Mouse (Mus musculus) B cell, adult 67 days (primary cell): ENCODE data around the gene Xrcc6. TPM values are rescaled to one million over a fixed set of nuclear protein-coding genes. Genes with fewer than 3 reads are reported as not detected.

Experiments used
- total RNA-seq, 2 experiments: library from RNA; stranded (reverse); gene quantifications; 4 replicates each; pipeline ENCODE4 v1.2.4; 2023

Xrcc6 gene
- 10 to 100 TPM; 36.6 to 36.9 TPM for total RNA-seq

DNA sequence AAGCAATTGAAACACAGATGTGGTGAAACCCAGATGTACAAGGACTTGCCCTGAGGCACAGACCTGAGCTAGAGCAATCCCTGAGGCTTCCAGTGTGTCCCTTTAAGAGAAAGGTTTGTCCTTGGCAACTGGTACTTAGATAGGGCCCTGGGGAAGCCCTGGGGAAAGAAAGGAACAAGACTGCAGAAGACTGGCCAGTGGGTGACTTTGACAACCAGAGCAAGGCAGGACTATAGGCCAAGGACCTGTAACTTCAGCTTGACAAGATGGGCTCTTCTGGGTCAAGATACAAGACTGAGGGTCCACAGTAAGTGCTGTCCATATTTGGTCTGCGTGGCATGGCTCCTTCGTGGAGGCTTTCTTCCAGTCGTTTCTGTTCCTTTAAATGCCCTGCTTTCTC, at the start of gene Xrcc6:
Xrcc6 (plus strand) TSS at position 190 of the 400 bp plus-strand sequence.

DNA sequence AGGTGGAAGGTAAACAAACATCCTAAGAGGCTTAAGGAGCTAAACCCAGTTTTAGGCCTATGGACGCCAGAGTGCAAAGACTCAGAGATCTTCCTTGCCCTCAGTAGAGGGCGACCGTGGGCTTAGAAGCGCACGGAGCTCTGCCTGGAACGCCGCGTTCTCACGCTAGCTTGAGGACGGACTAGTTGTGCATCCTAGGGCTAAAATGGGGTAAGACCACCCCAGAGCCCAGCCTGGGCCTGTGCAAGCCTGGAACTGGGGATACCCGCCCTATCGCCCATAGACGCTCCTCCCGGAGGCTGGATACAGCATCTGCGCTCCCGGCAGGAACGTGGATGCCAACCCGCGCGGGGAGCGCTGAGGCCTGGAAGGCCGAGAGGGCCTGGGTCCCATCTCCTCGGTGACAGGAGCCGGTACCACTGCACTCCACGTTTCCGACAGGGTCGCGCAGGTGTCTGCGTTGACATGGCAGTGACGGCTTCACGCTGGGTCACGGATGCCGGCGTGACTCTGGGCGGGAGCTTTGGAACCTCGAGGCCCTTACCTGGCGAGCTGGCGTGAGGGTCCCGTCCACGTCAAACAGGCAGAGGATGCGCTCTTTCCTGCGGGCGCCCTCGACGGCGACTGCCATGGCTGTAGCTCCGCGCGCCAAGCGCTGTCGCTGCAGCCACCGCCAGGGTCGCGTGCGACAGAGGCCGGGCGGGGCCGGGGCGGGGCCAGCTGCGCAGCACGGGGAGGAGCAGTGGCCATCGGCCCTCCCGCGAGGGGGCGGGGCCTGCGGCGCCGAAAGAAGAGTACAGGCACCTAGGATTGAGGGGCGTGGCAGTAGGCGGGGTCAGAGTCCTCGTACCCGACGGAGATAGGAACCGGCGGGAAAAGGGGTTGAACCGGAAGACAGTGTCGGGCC, 27.2 kb upstream of the Xrcc6 start, which contains the start of gene Pmm1:
Pmm1 (minus strand) TSS at position 760 of the 907 bp plus-strand sequence.

GRCm38 (mm10) chr15:81980321-81980720, 7.3 kb upstream of the Xrcc6 start, which contains the start of gene 1700029P11Rik:
TSS of gene 1700029P11Rik (plus strand) at chr15:81980540.

DNA sequence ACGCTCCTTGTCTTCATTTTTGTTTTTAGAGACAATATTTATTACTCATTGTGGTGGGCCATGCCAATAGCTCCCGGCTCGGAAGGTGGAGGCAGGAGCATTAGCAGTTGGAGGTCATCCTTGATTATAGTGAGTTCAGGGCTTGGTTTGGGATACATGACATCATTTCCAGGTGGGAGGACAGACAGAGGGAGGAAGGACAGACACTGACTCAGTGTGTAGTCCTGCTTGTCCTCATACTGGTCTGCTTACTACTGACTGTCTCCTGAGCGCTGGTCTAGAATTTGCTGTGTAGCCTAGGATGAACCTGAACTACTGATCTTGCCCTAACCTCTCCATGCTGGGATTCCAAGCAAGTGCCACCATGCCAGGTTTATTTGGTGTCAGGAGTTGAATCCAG, 46.1 kb downstream of the Xrcc6 start, which contains the start of gene Desi1:
Desi1 (minus strand) TSS at position 101 of the 400 bp plus-strand sequence.

GRCm38 (mm10) chr15:82047080-82047883, 59.6 kb downstream of the Xrcc6 start, which contains the start of gene Snu13:
TSS of gene Snu13 (minus strand) at chr15:82047598.

DNA sequence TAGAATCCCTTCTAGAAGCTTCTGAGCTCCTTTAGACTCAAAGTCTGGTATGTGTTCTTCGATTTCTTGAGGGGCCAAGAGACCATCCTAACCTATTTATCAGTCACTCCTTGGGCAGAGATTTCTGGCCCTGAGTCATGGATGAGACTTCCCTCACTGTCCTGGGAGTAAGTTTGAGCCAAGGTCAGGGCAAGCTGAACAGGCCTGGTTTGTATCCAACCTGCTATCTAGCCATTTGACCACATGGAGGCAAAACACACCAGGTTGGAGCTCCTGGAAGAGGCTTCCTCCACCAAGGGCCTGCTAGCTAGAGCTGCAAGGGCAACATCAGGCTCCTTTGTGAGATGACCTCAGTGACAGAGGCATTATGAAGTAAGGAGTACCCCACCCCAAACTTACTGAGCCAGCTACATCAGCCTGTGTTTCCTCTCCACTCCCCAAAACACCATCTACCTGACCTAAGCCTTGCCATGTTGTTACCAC, 71.1 kb downstream of the Xrcc6 start, which contains the start of gene 4930407I10Rik:
4930407I10Rik (plus strand) TSS at position 433 of the 483 bp plus-strand sequence.

DNA sequence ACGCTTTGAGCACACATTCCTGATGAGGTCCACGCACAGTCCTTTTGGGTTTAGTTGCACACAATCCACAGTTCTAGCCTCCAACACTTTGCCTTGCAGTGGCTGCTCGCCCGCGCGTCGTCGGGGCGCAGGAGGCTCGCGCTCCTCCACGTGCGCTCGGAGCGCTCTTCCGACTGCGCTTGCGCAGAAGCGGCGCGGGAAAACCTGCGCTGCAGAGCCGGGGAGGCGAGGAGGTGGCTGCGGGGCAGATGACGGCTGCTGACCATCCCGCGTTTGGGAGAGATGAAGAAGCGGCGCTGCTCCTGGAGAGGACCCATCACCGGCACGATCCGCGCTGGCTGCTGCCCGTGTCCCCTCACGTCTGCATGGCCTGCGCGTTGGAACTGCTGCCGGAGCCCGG, 82.3 kb downstream of the Xrcc6 start, which contains the start of gene Mei1:
Mei1 (plus strand) TSS at position 99 of the 400 bp plus-strand sequence.

Other genes starting within 250 kb of the Xrcc6 start
- gene Zc3h7b, start 242.8 kb upstream of the Xrcc6 start, total RNA-seq = 10 to 100 TPM; 40.0 to 42.6 TPM
- gene Rangap1, start 242.3 kb upstream of the Xrcc6 start, total RNA-seq = 10 to 100 TPM; 67.0 to 80.9 TPM
- 10 to 100 TPM; 38.6 to 45.3 TPM for gene Tef, start 185.4 kb upstream of the Xrcc6 start, total RNA-seq
- gene Tob2, start 129.0 kb upstream of the Xrcc6 start, total RNA-seq = 100 to 1,000 TPM; 114 to 123 TPM
- gene Phf5a, start 115.9 kb upstream of the Xrcc6 start, total RNA-seq = 10 to 100 TPM; 62.7 to 66.9 TPM
- 100 to 1,000 TPM; 144 to 153 TPM for gene Aco2, start 115.5 kb upstream of the Xrcc6 start, total RNA-seq
- gene Polr3h, start 61.6 kb upstream of the Xrcc6 start, total RNA-seq = 10 to 100 TPM; 22.9 to 23.7 TPM
- under 1 TPM; 0.15 TPM for gene Csdc2, start 51.1 kb upstream of the Xrcc6 start, total RNA-seq
- 10 to 100 TPM; 20.5 to 22.3 TPM for gene Pmm1, start 26.9 kb upstream of the Xrcc6 start, total RNA-seq
- not detected for gene 1700029P11Rik, start 7.3 kb upstream of the Xrcc6 start, total RNA-seq
- 10 to 100 TPM; 26.1 to 31.1 TPM for gene Desi1, start 46.0 kb downstream of the Xrcc6 start, total RNA-seq
- 100 to 1,000 TPM; 102 to 122 TPM for gene Snu13, start 59.8 kb downstream of the Xrcc6 start, total RNA-seq
- gene 4930407I10Rik, start 71.3 kb downstream of the Xrcc6 start, total RNA-seq = not detected
- not detected for gene Mei1, start 82.2 kb downstream of the Xrcc6 start, total RNA-seq
- 10 to 100 TPM; 57.8 to 66.3 TPM for gene Ccdc134, start 140.1 kb downstream of the Xrcc6 start, total RNA-seq
- 100 to 1,000 TPM; 225 to 242 TPM for gene Srebf2, start 159.3 kb downstream of the Xrcc6 start, total RNA-seq
- 1 to 10 TPM; 7.9 to 8.9 TPM for gene Shisa8, start 225.0 kb downstream of the Xrcc6 start, total RNA-seq
- gene Tnfrsf13c, start 236.5 kb downstream of the Xrcc6 start, total RNA-seq = 100 to 1,000 TPM; 350 to 394 TPM